Mouse (Mus musculus) spleen, adult 2 months (tissue): Measurements from ENCODE around the gene Vmn1r221. TPM values are rescaled to one million over a fixed set of nuclear protein-coding genes. Genes with fewer than 3 reads are reported as not detected.

Experiments
- DNase-seq, 2 experiments: peaks; one replicate each; pipeline versions ENCODE4 v3.0.0 to v3.0.0-alpha.2; 2012 to 2021; ENCODE audit warnings: low spot score in 2 of 2, low read depth in 1 of 2
- H3K27ac ChIP-seq: fragments of 200-500 bp; 2 replicates; pipeline ENCODE4 v1.5.1; 2012; ENCODE audit warnings: low read length, inconsistent platforms; ENCODE audit not compliant: insufficient read depth
- H3K27me3 ChIP-seq: fragments of 200-500 bp; 2 replicates; pipeline ENCODE4 v1.6.1; 2012; ENCODE audit warnings: mild to moderate bottlenecking, moderate library complexity, low read length, inconsistent platforms; ENCODE audit not compliant: control insufficient read depth, insufficient read depth
- H3K36me3 ChIP-seq: fragments of 200-500 bp; 2 replicates; pipeline ENCODE4 v1.6.1; 2012; ENCODE audit warnings: mild to moderate bottlenecking, low read length, inconsistent platforms; ENCODE audit not compliant: control insufficient read depth, insufficient read depth
- H3K4me1 ChIP-seq: fragments of 200-500 bp; 2 replicates; pipeline ENCODE4 v1.6.1; 2011; ENCODE audit warnings: inconsistent platforms; ENCODE audit not compliant: control insufficient read depth, insufficient read depth, insufficient read length
- H3K4me3 ChIP-seq: fragments of 200-500 bp; 2 replicates; pipeline ENCODE4 v1.5.1; 2011; ENCODE audit warnings: mild to moderate bottlenecking, inconsistent platforms; ENCODE audit not compliant: insufficient read depth, insufficient read length; ENCODE audit errors: extremely low read depth
- CTCF ChIP-seq: fragments of 200-500 bp; IDR thresholded peaks from 2 replicates; pipeline ENCODE4 v1.5.1; 2011; ENCODE audit warnings: mild to moderate bottlenecking, inconsistent platforms; ENCODE audit not compliant: insufficient read depth, insufficient read length, insufficient replicate concordance; ENCODE audit errors: extremely low read depth
- POLR2A ChIP-seq: fragments of 200-500 bp; IDR thresholded peaks from 2 replicates; pipeline ENCODE4 v1.6.1; 2011; ENCODE audit warnings: low read depth, low read length, inconsistent platforms
- WGBS: fragments of 180-500 bp; shearing (Covaris S2); methylation state at CpG from one replicate; pipeline ENCODE4 v1.1.7; 2018; 5-methylcytosine and 5-hydroxymethylcytosine counted together
- polyA plus RNA-seq: library from polyadenylated mRNA; depleted of rRNA; stranded (reverse); fragments of >200 nt; gene quantifications from 2 replicates; pipeline ENCODE4 v1.2.3, GENCODE M21; 2012; rRNA removed

Vmn1r221 gene
- polyA plus RNA-seq, 1 experiment, result not detected

- Histone ChIP-seq H3K27me3 (no peaks in the 10 kb centered on the region), H3K4me3 (no peak overlapping the region), H3K27ac (no peak overlapping the region), H3K4me1 (no peaks in the 10 kb centered on the region), H3K36me3 (no peaks in the 10 kb centered on the region)
- no peak for DNase-seq
- WGBS, result 29% methylated on average over 11 of the region's 11 CpGs
- TF ChIP-seq CTCF (no peak), POLR2A (no peak)
Measured at GRCm38 (mm10) chr13:23269681-23270080, 55.8 kb downstream of the Vmn1r221 start.

- H3K27me3 ChIP-seq, result no peaks in the 10 kb centered on the region
- no peaks in the 10 kb centered on the region for H3K36me3 ChIP-seq
- H3K27ac ChIP-seq, result no peak overlapping the region
- WGBS, result 10% methylated on average over 34 of the region's 34 CpGs
- H3K4me3 ChIP-seq, result no peak overlapping the region
- no peak for TF ChIP-seq CTCF
- no peak for TF ChIP-seq POLR2A
- DNase-seq, result no peak
- H3K4me1 ChIP-seq, result no peaks in the 10 kb centered on the region
Measured at GRCm38 (mm10) chr13:23270321-23271101, 56.6 kb downstream of the Vmn1r221 start.

Other genes starting within 250 kb of the Vmn1r221 start
- not detected in 2 replicates for gene Vmn1r213, start 206.5 kb upstream of the Vmn1r221 start, polyA plus RNA-seq
- gene Vmn1r214, start 183.7 kb upstream of the Vmn1r221 start, polyA plus RNA-seq, result not detected in 2 replicates
- gene Vmn1r215, start 146.1 kb upstream of the Vmn1r221 start, polyA plus RNA-seq, result not detected in 2 replicates
- gene Vmn1r217, start 95.9 kb upstream of the Vmn1r221 start, polyA plus RNA-seq, result not detected in 2 replicates
- not detected in 2 replicates for gene Vmn1r218, start 81.0 kb upstream of the Vmn1r221 start, polyA plus RNA-seq
- not detected in 2 replicates for gene Vmn1r219, start 54.8 kb upstream of the Vmn1r221 start, polyA plus RNA-seq
- not detected in 2 replicates for gene Vmn1r220, start 26.2 kb upstream of the Vmn1r221 start, polyA plus RNA-seq
- not detected in 2 replicates for gene Vmn1r222, start 21.8 kb downstream of the Vmn1r221 start, polyA plus RNA-seq
- not detected in 2 replicates for gene Vmn1r223, start 33.0 kb downstream of the Vmn1r221 start, polyA plus RNA-seq
- gene Zfp322a, start 155.1 kb downstream of the Vmn1r221 start, polyA plus RNA-seq, result 0.70 and 0.90 TPM in 2 replicates
- 1.8 TPM in 2 replicates for gene Abt1, start 209.7 kb downstream of the Vmn1r221 start, polyA plus RNA-seq